Mouse (Mus musculus) C2C12 (cell line): ENCODE data around the gene Syngr3. TPM values are rescaled to one million over a fixed set of nuclear protein-coding genes. Genes with fewer than 3 reads are reported as not detected.
A peak's percentile ranks its signal among the peaks of the same experiment; 100 is the strongest.

ENCODE experiments used
- H3K27me3 ChIP-seq: one replicate; pipeline ENCODE4 v1.6.1; 2011; ENCODE audit not compliant: control insufficient read depth, insufficient read depth, insufficient read length
- H3K36me3 ChIP-seq: one replicate; pipeline ENCODE4 v1.6.1; 2011; ENCODE audit not compliant: control insufficient read depth, insufficient read depth
- H3K4me3 ChIP-seq: one replicate; pipeline ENCODE4 v1.5.1; 2011; ENCODE audit warnings: mild to moderate bottlenecking, control low read depth; ENCODE audit not compliant: poor library complexity, insufficient read depth, severe bottlenecking
- H3K79me2 ChIP-seq: one replicate; pipeline ENCODE4 v1.6.1; 2011; ENCODE audit not compliant: control insufficient read depth, insufficient read depth
- H3K79me3 ChIP-seq: one replicate; pipeline ENCODE4 v1.6.1; 2011; ENCODE audit warnings: low read depth, control low read depth
- H3ac ChIP-seq: one replicate; pipeline ENCODE3; 2011; ENCODE audit warnings: low read depth; ENCODE audit not compliant: control insufficient read depth, insufficient read length
- CEBPB ChIP-seq: IDR thresholded peaks from one replicate; pipeline ENCODE4 v1.6.1; 2011; ENCODE audit warnings: low read depth, mild to moderate bottlenecking, control low read depth, moderate library complexity
- CTCF ChIP-seq: IDR thresholded peaks from one replicate; pipeline ENCODE4 v1.5.1; 2011; ENCODE audit not compliant: control insufficient read depth, insufficient read depth, insufficient read length
- FOSL1 ChIP-seq: IDR thresholded peaks from one replicate; pipeline ENCODE4 v1.8.0; 2011; ENCODE audit warnings: mild to moderate bottlenecking, low read length; ENCODE audit not compliant: poor library complexity, insufficient read depth, severe bottlenecking
- MAX ChIP-seq: IDR thresholded peaks from one replicate; pipeline ENCODE4 v1.6.1; 2011; ENCODE audit warnings: mild to moderate bottlenecking, control low read depth
- MYOD1 ChIP-seq: IDR thresholded peaks from one replicate; pipeline ENCODE4 v1.6.1; 2011; ENCODE audit warnings: low read depth; ENCODE audit not compliant: control insufficient read depth, insufficient read length
- MYOG ChIP-seq: IDR thresholded peaks from one replicate; pipeline ENCODE4 v1.6.1; 2011; ENCODE audit not compliant: control insufficient read depth, insufficient read length; ENCODE audit errors: extremely low read depth
- USF1 ChIP-seq: IDR thresholded peaks from one replicate; pipeline ENCODE4 v1.6.1; 2011; ENCODE audit warnings: low read depth, mild to moderate bottlenecking, control low read depth, moderate library complexity
- polyA plus RNA-seq: library from polyadenylated mRNA; unstranded; fragments of >200 nt; fragmentation: generic; extraction: Trizol; gene quantifications from one replicate; pipeline ENCODE4 v1.2.1, GENCODE M21; 2012; ENCODE audit warnings: missing spikeins

Syngr3 gene
- polyA plus RNA-seq, 1 experiment = 0.61 TPM

DNA sequence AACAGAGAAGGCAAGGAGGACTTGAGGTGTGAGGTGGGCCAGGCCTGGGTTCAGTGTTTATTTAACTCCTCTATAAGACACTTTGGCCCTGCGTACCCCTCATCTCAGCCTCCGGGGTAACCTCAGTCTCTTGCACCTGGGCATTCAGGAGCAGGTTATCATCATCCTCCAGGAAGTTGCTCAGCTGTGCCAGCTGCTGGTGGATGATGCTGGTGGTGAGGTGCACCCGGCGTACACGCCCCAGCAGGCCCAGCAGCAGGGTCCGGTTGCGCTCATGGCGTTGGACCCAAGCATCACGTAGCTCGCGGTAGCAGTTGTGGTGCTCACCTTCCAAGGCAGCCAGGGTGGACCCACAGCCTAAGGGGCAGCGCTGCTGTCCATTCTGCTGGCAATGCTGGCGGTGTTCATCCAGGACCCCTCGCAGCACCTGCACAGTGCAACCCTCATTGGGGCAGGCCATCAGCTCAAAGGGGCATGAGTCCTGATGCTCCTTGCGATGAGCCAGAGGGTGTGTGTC is 26.5 kb upstream of the Syngr3 start:
- Histone ChIP-seq H3K79me2 (peaks cover 36% of the 10 kb centered on the region), H3K4me3 (no peak overlapping the region), H3K27me3 (no peaks in the 10 kb centered on the region), H3K79me3 (peaks cover 7% of the 10 kb centered on the region), H3K36me3 (peaks cover 17% of the 10 kb centered on the region), H3ac (no peak overlapping the region)
- TF ChIP-seq MAX (no peak), MYOD1 (no peak), MYOG (no peak), CEBPB (no peak), FOSL1 (no peak), CTCF (no peak), USF1 (no peak)

DNA sequence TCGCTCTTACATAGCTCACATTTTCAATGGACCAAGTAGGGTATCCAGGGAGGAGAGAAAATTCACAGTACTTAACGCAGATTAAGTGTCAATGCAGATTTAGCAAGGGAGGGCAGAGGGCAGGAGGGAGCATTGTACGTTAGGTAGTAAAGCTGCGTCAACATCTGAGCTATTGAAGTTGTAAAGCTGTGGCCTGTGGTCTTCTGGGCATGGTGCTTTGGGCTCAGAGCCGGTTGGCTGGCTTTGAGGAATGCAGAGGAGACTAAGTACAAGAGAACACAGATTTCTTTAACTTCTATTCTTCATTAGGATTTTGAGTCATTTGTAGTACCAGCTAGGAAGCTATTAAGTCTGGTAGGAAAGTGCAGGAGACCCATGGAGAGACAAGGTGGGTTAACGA is 25.8 kb upstream of the Syngr3 start:
- TF ChIP-seq FOSL1 = no peak
- TF ChIP-seq USF1 = no peak
- no peak for TF ChIP-seq MYOG
- no peak for TF ChIP-seq MAX
- TF ChIP-seq MYOD1 = no peak
- TF ChIP-seq CTCF = no peak
- no peak for TF ChIP-seq CEBPB
- Histone ChIP-seq H3ac (no peak overlapping the region), H3K36me3 (peaks cover 13% of the 10 kb centered on the region), H3K79me3 (peaks cover 4% of the 10 kb centered on the region), H3K4me3 (no peak overlapping the region), H3K79me2 (peaks cover 29% of the 10 kb centered on the region), H3K27me3 (no peaks in the 10 kb centered on the region)

DNA sequence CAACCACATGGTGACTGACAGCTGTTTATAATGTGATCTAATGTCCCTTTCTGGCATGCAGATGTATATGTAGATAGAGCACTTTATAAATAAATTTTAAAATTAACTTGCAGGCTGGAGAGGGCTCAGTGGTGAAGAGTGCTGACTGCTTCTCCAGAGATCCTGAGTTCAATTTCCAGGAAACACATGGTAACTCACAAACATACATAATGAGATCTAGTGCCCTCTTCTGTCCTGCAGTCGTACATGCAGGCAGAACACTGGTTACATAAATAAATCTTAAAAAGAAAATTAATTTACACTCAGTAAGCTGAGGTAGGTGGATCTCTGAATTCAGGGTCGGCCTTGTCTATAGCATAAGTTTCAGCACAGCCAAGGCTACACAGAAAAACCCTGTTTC is 18.9 kb upstream of the Syngr3 start:
- H3ac ChIP-seq = no peak overlapping the region
- no peak for TF ChIP-seq MYOD1
- TF ChIP-seq USF1 = no peak
- TF ChIP-seq MYOG = no peak
- no peak for TF ChIP-seq MAX
- no peak for TF ChIP-seq CTCF
- TF ChIP-seq FOSL1 = no peak
- TF ChIP-seq CEBPB = no peak
- H3K79me2 ChIP-seq = peaks cover 25% of the 10 kb centered on the region
- H3K4me3 ChIP-seq = no peak overlapping the region
- no peaks in the 10 kb centered on the region for H3K27me3 ChIP-seq
- H3K36me3 ChIP-seq = peaks cover 19% of the 10 kb centered on the region
- H3K79me3 ChIP-seq = peaks cover 19% of the 10 kb centered on the region

DNA sequence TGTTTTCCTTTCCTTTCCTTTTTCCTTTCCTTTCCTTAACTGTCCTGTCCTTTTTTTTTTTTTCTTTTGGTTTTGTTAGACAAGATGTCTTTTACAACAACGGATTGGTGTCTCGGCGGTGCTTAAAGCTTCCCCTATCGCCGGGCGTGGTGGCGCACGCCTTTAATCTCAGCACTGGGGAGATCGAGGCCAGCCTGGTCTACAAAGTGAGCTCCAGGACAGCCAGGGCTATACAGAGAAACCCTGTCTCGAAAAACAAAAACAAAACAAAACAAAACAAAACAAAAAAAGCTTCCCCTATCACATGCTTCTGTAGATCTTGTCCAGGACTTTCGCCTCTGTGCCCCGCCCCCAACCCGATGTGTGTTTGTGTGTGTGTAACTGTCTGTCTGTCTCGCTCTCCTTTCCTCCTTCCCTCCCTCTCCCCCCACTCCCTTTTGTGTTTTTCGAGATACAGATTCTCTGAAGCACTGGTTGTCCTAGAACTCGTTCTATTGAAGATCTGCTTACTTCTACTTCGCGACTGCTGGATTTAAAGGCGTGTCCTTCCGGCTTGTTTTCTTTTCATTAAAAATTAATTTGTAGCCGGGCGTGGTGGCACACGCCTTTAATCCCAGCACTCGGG is 18.2 kb upstream of the Syngr3 start:
- no peaks in the 10 kb centered on the region for H3K27me3 ChIP-seq
- H3K36me3 ChIP-seq = peaks cover 21% of the 10 kb centered on the region
- H3K79me2 ChIP-seq = peaks cover 25% of the 10 kb centered on the region
- peaks cover 19% of the 10 kb centered on the region for H3K79me3 ChIP-seq
- TF ChIP-seq MYOG = no peak
- no peak for TF ChIP-seq CTCF
- TF ChIP-seq USF1 = no peak
- no peak for TF ChIP-seq FOSL1
- H3ac ChIP-seq = peak overlapping the region; percentile 86
- peak overlapping the region; percentile 96 for H3K4me3 ChIP-seq

DNA sequence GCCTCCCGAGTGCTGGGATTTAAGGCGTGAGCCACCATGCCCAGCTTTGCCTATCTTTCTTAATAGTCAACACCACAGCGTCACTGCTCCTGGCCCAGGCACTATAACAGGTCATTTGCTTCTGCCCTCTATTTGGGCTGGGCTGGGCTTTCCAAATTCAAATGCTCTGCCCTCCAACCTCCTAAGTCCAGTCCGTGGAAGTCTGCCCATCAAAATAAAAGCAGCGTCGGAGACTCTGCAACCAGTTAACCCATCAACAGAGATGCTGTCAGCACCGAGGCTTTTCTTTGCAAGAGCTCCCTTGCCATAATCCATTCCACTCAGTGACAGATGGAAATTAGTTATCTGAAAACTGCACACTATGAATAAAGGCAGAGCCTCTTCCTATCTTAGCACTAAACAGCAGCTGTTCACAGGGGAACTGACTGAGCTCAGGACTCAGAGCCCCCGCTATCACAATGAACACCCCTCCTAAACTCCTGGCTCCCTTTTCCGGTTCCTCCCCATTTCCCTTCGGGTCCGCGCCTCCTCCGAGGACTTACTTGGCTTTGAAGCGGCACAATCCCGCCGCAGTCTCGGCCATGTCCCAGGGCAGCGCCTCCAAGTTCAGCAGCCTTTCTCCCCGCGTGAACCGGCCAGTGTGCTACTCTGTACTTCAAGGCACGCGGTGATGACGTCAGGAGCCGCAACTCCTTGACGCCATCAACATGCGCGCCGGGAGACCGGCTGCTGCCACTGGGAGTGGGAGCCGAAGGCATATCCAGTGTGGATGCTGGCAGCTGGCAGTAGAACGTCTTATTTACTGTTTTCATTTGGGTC is 17.4 kb upstream of the Syngr3 start, which contains the start of gene Tbl3:
Gene Tbl3, minus strand, starts transcription at position 679 of the 819 bp plus-strand sequence.
- no peak for TF ChIP-seq CTCF
- TF ChIP-seq MYOD1 = no peak
- no peak for TF ChIP-seq USF1
- no peak for TF ChIP-seq FOSL1
- no peak for TF ChIP-seq CEBPB
- TF ChIP-seq MAX = peak; percentile 78
- H3K79me2 ChIP-seq = peaks cover 25% of the 10 kb centered on the region
- no peaks in the 10 kb centered on the region for H3K27me3 ChIP-seq
- H3K36me3 ChIP-seq = peaks cover 27% of the 10 kb centered on the region
- H3K4me3 ChIP-seq = peak within 1 kb of the TSS; percentile 96
- H3K79me3 ChIP-seq = peaks cover 19% of the 10 kb centered on the region
- H3ac ChIP-seq = peak within 1 kb of the TSS; percentile 86
